Mouse (Mus musculus) ovary, adult 2 months (tissue): Measurements from ENCODE around the gene Atp6v1d. TPM values are rescaled to one million over a fixed set of nuclear protein-coding genes. Genes with fewer than 3 reads are reported as not detected.

Experiments used
- polyA plus RNA-seq: library from polyadenylated mRNA; depleted of rRNA; stranded (reverse); fragments of >200 nt; gene quantifications from 2 replicates; pipeline ENCODE4 v1.2.3, GENCODE M21; 2012; rRNA removed

Gene Atp6v1d
- 2.7 and 4.3 TPM in 2 replicates for polyA plus RNA-seq

GRCm38 (mm10) chr12:78861496-78862253 lies at the start of gene Atp6v1d, which contains the start of gene Eif2s1:
Gene Atp6v1d, minus strand, starts transcription at chr12:78861638.
Gene Eif2s1, plus strand, starts transcription at chr12:78861819.

GRCm38 (mm10) chr12:78906707-78907162 lies 45.3 kb upstream of the Atp6v1d start, which contains the start of gene Plek2:
Gene Plek2, minus strand, starts transcription at chr12:78906964.

Other genes starting within 250 kb of the Atp6v1d start
- gene Fam71d, start 170.1 kb downstream of the Atp6v1d start, polyA plus RNA-seq = not detected in 2 replicates
- gene Mpp5, start 112.7 kb downstream of the Atp6v1d start, polyA plus RNA-seq = 0.96 TPM in 2 replicates
- 6.5 and 7.4 TPM in 2 replicates for gene Eif2s1, start 181 bp upstream of the Atp6v1d start, polyA plus RNA-seq
- 1.6 TPM in 2 replicates for gene Plek2, start 45.3 kb upstream of the Atp6v1d start, polyA plus RNA-seq
- 36.3 and 38.9 TPM in 2 replicates for gene Tmem229b, start 146.0 kb upstream of the Atp6v1d start, polyA plus RNA-seq
- 12.9 and 14.6 TPM in 2 replicates for gene Plekhh1, start 167.5 kb upstream of the Atp6v1d start, polyA plus RNA-seq
- 23.3 and 30.3 TPM in 2 replicates for gene Pigh, start 228.0 kb upstream of the Atp6v1d start, polyA plus RNA-seq